Mouse (Mus musculus): ENCODE data around the gene Wtap. TPM values are rescaled to one million over a fixed set of nuclear protein-coding genes. Genes with fewer than 3 reads are reported as not detected.

Gene Wtap
- total and polyA plus RNA-seq, 3 experiments, result 63.5 to 74.0 TPM; not detected in 1

DNA sequence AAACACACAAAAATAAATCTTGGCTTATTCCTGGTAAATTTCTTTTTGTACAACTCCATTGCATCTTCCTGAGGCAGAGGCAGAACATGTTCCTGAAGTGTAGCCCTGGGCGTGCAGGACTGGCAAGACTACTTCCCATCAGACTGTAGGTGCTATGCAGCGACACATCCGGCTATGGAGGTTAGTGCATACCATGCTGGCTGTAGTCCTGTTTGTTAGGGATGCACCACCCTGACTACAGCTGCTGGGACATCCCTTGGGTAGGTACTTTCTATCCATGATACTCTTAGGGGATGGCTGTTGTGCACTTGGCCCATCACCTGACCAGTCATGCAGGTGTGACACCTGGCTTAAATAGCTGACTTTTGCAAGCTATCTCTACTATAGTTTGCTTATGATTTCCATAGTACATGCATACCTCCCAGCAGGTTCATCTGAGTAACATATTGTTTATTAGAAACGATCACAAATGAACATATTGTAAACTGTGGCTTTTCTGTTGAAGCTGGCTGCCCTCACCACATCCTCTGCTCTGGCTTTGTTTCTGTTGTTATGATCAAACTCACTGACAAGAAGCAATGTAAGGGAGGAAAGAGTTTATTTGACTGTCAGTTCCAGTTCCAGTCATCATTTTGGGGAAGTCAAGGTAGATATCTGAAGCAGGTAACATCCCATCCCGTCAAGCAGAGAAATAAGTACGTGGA, 51.4 kb downstream of the Wtap start:
- no peaks in the 10 kb centered on the region for H3K27me3 ChIP-seq (ENCODE audit: control insufficient read depth in 1 of 2, insufficient read depth in 2 of 2, low read length in 2 of 2)
- TF ChIP-seq ELF1 (IDR thresholded peaks at IDR 0.05; ENCODE audit: low read depth, low read length), result no peak
- no peak for TF ChIP-seq CHD2 (IDR thresholded peaks at IDR 0.05; ENCODE audit: low read length)
- TF ChIP-seq POLR2AphosphoS5 (IDR thresholded peaks at IDR 0.05; ENCODE audit: borderline replicate concordance, low read depth, low read length), result no peak
- TF ChIP-seq BHLHE40 (IDR thresholded peaks at IDR 0.05; ENCODE audit: borderline replicate concordance, low read depth, low read length), result no peak
- no peak for TF ChIP-seq MAZ (IDR thresholded peaks at IDR 0.05; ENCODE audit: low read depth, low read length)
- TF ChIP-seq USF2 (IDR thresholded peaks at IDR 0.05; ENCODE audit: borderline replicate concordance in 1 of 2, insufficient read depth in 1 of 2, low read depth in 1 of 2, low read length in 2 of 2), result no peak
- TF ChIP-seq POLR2A (IDR thresholded peaks at IDR 0.05; ENCODE audit: control insufficient read depth in 1 of 2, insufficient read depth in 1 of 2, low read depth in 1 of 2, low read length in 2 of 2, poor library complexity in 1 of 2), result no peak; a peak in 1 of 4 replicates
- no peak for TF ChIP-seq EP300 (IDR thresholded peaks at IDR 0.05; ENCODE audit: low read depth in 1 of 2, low read length in 2 of 2)
- TF ChIP-seq ETS1 (IDR thresholded peaks at IDR 0.05; ENCODE audit: low read depth, low read length), result no peak
- no peak for TF ChIP-seq CTCF (IDR thresholded peaks at IDR 0.05 in 2 of 3, conservative IDR thresholded peaks at IDR 0.05 in 1 of 3; ENCODE audit: control insufficient read depth in 1 of 3, insufficient read depth in 1 of 3, low read depth in 2 of 3, low read length in 3 of 3, poor library complexity in 1 of 3, severe bottlenecking in 1 of 3)
- no peak for TF ChIP-seq RCOR1 (IDR thresholded peaks at IDR 0.05; ENCODE audit: low read depth, low read length)
- no peak for TF ChIP-seq GATA1 (IDR thresholded peaks at IDR 0.05; ENCODE audit: low read depth, low read length)
- TF ChIP-seq MYC (IDR thresholded peaks at IDR 0.05; ENCODE audit: low read depth, low read length), result no peak
- TF ChIP-seq MAX (IDR thresholded peaks at IDR 0.05; ENCODE audit: low read length), result no peak
- H3K79me2 ChIP-seq (ENCODE audit: control insufficient read depth, insufficient read depth, low read length, poor library complexity), result no peaks in the 10 kb centered on the region
- peaks cover 0 to 5% of the 10 kb centered on the region in 2 experiments; a peak in 3 of 4 replicates for H3K36me3 ChIP-seq (ENCODE audit: control insufficient read depth in 1 of 2, insufficient read depth in 2 of 2, low read length in 2 of 2)
- DNase-seq (ENCODE audit: low read depth, low spot score), result no peak
- no peak overlapping the region for H3K9ac ChIP-seq (ENCODE audit: control insufficient read depth, low read depth, low read length, poor library complexity, severe bottlenecking)
- H3K4me1 ChIP-seq (ENCODE audit: control insufficient read depth in 1 of 2, insufficient read depth in 2 of 2, low read length in 2 of 2), result peaks cover 5 to 6% of the 10 kb centered on the region in 2 experiments; a peak in 3 of 4 replicates
- no peaks in the 10 kb centered on the region for H3K9me3 ChIP-seq (replicated peaks; ENCODE audit: insufficient read depth, low read length)
- H3K27ac ChIP-seq (ENCODE audit: control insufficient read depth, low read depth, low read length), result no peak overlapping the region
- no peak overlapping the region for H3K4me3 ChIP-seq (ENCODE audit: control insufficient read depth in 1 of 2, insufficient read depth in 1 of 2, low read depth in 2 of 2, low read length in 2 of 2)

GRCm38 (mm10) chr17:12941543-12942260, 52.3 kb downstream of the Wtap start:
- TF ChIP-seq EP300 (IDR thresholded peaks at IDR 0.05; ENCODE audit: low read depth in 1 of 2, low read length in 2 of 2), result peak; percentile 17 to 29; a peak in 2 of 4 replicates
- peak; percentile 39; the same call in 1 of the 2 replicates for TF ChIP-seq TCF12 (IDR thresholded peaks at IDR 0.05; ENCODE audit: low read depth, low read length)
- 0 out of 2 replicates have a peak, but pooled peaks have one; percentile 44 for TF ChIP-seq ETS1 (IDR thresholded peaks at IDR 0.05; ENCODE audit: low read depth, low read length)
- TF ChIP-seq GATA1 (IDR thresholded peaks at IDR 0.05; ENCODE audit: low read depth, low read length), result 0 out of 2 replicates have a peak, but pooled peaks have one; percentile 9
- peak; percentile 47; the same call in 1 of the 2 replicates for TF ChIP-seq ZNF384 (IDR thresholded peaks at IDR 0.05; ENCODE audit: low read depth, low read length)
- no peak for TF ChIP-seq BHLHE40 (IDR thresholded peaks at IDR 0.05; ENCODE audit: borderline replicate concordance, low read depth, low read length)
- no peak for TF ChIP-seq MEF2A (IDR thresholded peaks at IDR 0.05; ENCODE audit: extremely low read depth, insufficient replicate concordance, low read depth, low read length, poor library complexity, severe bottlenecking)
- peak; percentile 66; the same call in 1 of the 2 replicates for TF ChIP-seq MAFK (IDR thresholded peaks at IDR 0.05; ENCODE audit: borderline replicate concordance, low read depth, low read length)
- H3K36me3 ChIP-seq (ENCODE audit: control insufficient read depth in 1 of 2, insufficient read depth in 2 of 2, low read length in 2 of 2), result peaks cover 0 to 5% of the 10 kb centered on the region in 2 experiments; a peak in 3 of 4 replicates

More at GRCm38 (mm10) chr17:12941543-12942260, 52.3 kb downstream of the Wtap start:
- Histone ChIP-seq H3K27me3 (ENCODE audit: control insufficient read depth in 1 of 2, insufficient read depth in 2 of 2, low read length in 2 of 2) (no peaks in the 10 kb centered on the region), H3K79me2 (ENCODE audit: control insufficient read depth, insufficient read depth, low read length, poor library complexity) (no peaks in the 10 kb centered on the region), H3K9ac (ENCODE audit: control insufficient read depth, low read depth, low read length, poor library complexity, severe bottlenecking) (no peak overlapping the region), H3K27ac (ENCODE audit: control insufficient read depth, low read depth, low read length) (no peak overlapping the region), H3K9me3 (replicated peaks; ENCODE audit: insufficient read depth, low read length) (no peaks in the 10 kb centered on the region), H3K4me1 (ENCODE audit: control insufficient read depth in 1 of 2, insufficient read depth in 2 of 2, low read length in 2 of 2) (peaks cover 5 to 6% of the 10 kb centered on the region in 2 experiments; a peak in 3 of 4 replicates), H3K4me3 (ENCODE audit: control insufficient read depth in 1 of 2, insufficient read depth in 1 of 2, low read depth in 2 of 2, low read length in 2 of 2) (no peak overlapping the region)
- no peak for DNase-seq (ENCODE audit: low read depth, low spot score)

Measured in MEL (cell line).